Mouse (Mus musculus) liver, adult 2 months (tissue): Measurements from ENCODE around the gene Tent4a. TPM values are rescaled to one million over a fixed set of nuclear protein-coding genes. Genes with fewer than 3 reads are reported as not detected.

ENCODE experiments used
- DNase-seq: peaks from one replicate; pipeline ENCODE4 v3.0.0-alpha.2; 2011; ENCODE audit warnings: low read depth, low spot score; ENCODE audit errors: extremely low read depth
- H3K27ac ChIP-seq: fragments of 200-500 bp; replicated peaks from 2 replicates; pipeline ENCODE4 v1.5.1; 2012; ENCODE audit warnings: low read depth, mild to moderate bottlenecking, control low read depth, inconsistent platforms, low read length; ENCODE audit not compliant: insufficient read depth
- H3K27me3 ChIP-seq: fragments of 200-500 bp; 2 replicates; pipeline ENCODE4 v1.6.1; 2012; ENCODE audit warnings: mild to moderate bottlenecking, moderate library complexity, low read length, inconsistent platforms; ENCODE audit not compliant: control insufficient read depth, insufficient read depth
- H3K36me3 ChIP-seq: fragments of 200-500 bp; 2 replicates; pipeline ENCODE4 v1.6.1; 2012; ENCODE audit warnings: low read length, inconsistent platforms; ENCODE audit not compliant: control insufficient read depth, insufficient read depth
- H3K4me1 ChIP-seq: fragments of 200-500 bp; 2 replicates; pipeline ENCODE4 v1.6.1; 2011; ENCODE audit warnings: low read length; ENCODE audit not compliant: control insufficient read depth, insufficient read depth
- H3K4me3 ChIP-seq: fragments of 200-500 bp; 2 replicates; pipeline ENCODE4 v1.5.1; 2011; ENCODE audit warnings: low read depth, mild to moderate bottlenecking, control low read depth, low read length, moderate library complexity; ENCODE audit not compliant: insufficient read depth
- H3K79me2 ChIP-seq: fragments of 200-500 bp; 2 replicates; pipeline ENCODE4 v1.6.1; 2012; ENCODE audit warnings: inconsistent platforms, mild to moderate bottlenecking, low read length, moderate library complexity; ENCODE audit not compliant: control insufficient read depth, insufficient read depth
- H3K9ac ChIP-seq: fragments of 200-500 bp; 2 replicates; pipeline ENCODE4 v1.6.1; 2012; ENCODE audit warnings: low read depth, mild to moderate bottlenecking, control low read depth, inconsistent platforms, low read length
- CTCF ChIP-seq: fragments of 200-500 bp; IDR thresholded peaks from 2 replicates; pipeline ENCODE4 v1.5.1; 2011; ENCODE audit warnings: low read depth, low read length, control low read depth
- POLR2A ChIP-seq: fragments of 200-500 bp; IDR thresholded peaks from 2 replicates; pipeline ENCODE4 v1.6.1; 2011; ENCODE audit warnings: low read length, control low read depth; ENCODE audit not compliant: insufficient read depth; ENCODE audit errors: extremely low read depth
- WGBS: fragments of 180-500 bp; shearing (Covaris S2); methylation state at CpG from one replicate; pipeline ENCODE4 v1.1.7; 2018; 5-methylcytosine and 5-hydroxymethylcytosine counted together
- polyA plus RNA-seq: library from polyadenylated mRNA; depleted of rRNA; stranded (reverse); fragments of >200 nt; gene quantifications from 2 replicates; pipeline ENCODE4 v1.2.3, GENCODE M21; 2012
- total RNA-seq: library from RNA; depleted of rRNA; stranded (reverse); fragments of >200 nt; gene quantifications from 2 replicates; pipeline ENCODE4 v1.2.3, GENCODE M21; 2014

Tent4a gene
- total and polyA plus RNA-seq, 2 experiments, result 8.7 to 11.0 TPM

DNA sequence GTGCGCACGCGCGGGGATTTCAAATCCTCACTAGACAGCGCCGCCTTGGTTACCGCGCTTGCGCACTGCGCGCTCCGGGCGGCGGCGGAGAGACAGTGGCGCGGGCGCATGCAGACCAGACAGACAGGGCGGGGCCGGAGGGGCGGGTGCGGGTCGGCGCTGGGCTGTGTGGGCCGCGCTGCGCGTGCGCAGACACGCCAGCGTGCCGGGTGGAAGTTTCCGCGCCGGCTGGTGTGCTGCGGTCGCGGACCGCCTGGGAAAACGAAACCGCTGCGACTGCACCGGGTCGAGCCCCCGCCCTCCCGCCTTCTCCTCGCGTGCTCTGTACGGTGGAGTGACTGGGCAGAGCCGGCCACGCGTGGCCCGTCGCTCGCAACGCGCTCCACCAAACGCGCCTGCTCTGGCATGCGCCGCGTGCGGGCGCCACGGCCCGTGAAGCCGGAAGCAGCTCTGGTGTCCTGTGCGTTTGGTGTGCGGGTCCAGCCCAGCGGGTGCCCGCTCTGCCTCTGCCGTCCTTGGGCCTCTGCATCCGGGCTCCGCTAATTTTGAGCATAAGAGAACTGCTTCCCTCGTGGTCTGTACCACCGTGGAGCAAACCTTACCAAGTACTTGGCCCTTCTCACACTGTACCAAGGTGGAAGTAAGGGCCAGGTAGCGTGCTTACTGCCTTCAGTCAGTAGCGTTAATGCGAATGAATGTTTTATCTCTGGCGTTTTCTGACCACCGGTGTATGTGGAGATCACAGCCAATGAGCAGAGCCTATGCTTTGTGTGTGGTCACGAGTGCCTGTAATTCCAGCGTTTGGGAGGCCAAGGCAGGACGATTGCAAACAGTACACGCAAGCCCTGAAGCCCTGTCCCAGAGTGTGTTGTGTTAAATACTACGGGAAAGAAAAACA lies 486 bp upstream of the Tent4a start:
- peak overlapping the region; percentile 91 for H3K27ac ChIP-seq
- H3K4me1 ChIP-seq, result peaks cover 26% of the 10 kb centered on the region
- TF ChIP-seq CTCF (no peak), POLR2A (peak; percentile 88)
- H3K79me2 ChIP-seq, result peaks cover 36% of the 10 kb centered on the region
- DNase-seq, result peak; percentile 85
- H3K4me3 ChIP-seq, result peak overlapping the region; percentile 96
- no peaks in the 10 kb centered on the region for H3K27me3 ChIP-seq
- under 1% methylated on average over 86 of the region's 86 CpGs for WGBS
- peak overlapping the region; percentile 94 for H3K9ac ChIP-seq
- no peaks in the 10 kb centered on the region for H3K36me3 ChIP-seq

DNA sequence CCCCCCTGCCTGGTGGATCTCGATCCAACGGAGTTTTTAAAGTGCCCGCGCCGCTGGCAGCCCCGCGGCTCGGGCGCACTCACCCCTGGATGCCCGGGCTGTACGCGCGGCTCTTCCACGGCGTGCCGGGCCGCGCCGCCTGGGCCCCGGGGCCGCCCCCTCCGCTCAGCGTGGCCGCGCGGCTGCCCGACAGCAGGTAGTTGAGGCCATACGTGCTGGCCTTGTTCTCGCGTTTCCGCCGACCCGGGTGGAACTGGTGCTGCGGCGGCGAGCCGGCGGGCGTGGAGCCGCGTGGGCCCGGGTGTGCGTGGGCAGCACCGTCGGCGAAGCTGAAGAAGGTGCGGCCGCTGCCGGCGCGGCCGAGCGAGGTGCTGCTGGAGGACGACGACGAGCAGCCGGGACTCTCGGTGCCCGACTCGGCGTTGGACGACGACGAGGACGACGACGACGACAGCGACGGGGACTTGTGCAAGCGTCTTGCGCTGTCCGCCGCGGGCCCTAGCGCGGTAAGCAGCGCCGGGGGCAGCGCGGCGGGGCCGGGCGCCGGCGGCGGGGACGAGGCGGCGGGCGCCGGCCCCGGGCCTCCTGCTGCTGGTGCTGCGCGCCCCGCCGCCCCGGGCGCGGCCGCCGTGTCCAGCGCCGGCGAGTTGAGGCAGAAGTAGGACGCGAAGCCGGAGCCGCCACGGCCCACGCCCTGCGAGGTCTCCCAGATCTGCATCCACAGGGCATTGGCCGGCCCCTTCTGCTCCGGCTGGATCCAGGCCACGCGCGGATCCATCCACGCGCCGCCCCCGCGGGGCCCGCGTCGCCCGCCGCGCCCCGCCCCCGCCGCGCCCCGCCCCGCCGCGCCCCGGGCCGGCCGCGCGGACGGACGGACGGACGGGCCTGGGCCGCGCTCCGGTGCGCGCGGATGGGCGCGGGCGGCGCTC lies 748 bp downstream of the Tent4a start, which contains the start of gene Nsun2:
Nsun2 (plus strand) TSS at position 342 of the 929 bp plus-strand sequence.
- peak within 1 kb of the TSS; percentile 97 for H3K27ac ChIP-seq
- H3K4me3 ChIP-seq, result peak within 1 kb of the TSS; percentile 96
- no peaks in the 10 kb centered on the region for H3K36me3 ChIP-seq
- peak within 1 kb of the TSS; percentile 98 for H3K9ac ChIP-seq
- DNase-seq, result no peak
- TF ChIP-seq POLR2A, result 0 out of 2 replicates have a peak, but pooled peaks have one; percentile 30
- no peak for TF ChIP-seq CTCF
- no peaks in the 10 kb centered on the region for H3K27me3 ChIP-seq
- WGBS, result 10% methylated on average over 134 of the region's 155 CpGs
- peaks cover 33% of the 10 kb centered on the region for H3K4me1 ChIP-seq
- peaks cover 43% of the 10 kb centered on the region for H3K79me2 ChIP-seq

DNA sequence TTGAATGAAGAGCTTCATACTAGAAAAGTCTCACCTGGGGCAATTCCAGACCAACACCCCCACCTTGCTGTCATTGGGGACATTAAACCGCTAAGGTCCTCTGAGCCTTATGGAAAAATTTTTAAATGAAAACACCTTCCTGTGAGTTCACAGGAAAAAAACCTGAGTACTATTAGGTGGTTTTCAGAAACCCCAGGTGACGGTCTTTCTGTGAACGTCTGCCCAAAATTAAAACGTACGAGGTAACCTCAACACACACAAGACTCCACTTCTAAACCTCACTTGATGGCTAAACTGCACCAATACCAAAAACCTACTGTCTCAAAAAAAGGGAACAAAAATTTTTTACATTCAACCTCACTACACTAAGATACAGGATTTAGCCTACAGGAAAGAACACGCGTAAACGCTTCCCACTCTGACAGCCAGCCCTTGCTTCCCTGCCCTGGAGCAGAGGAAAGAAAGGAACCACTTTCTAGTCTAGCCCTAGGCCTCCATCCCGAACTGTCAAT lies 1.5 kb downstream of the Tent4a start:
- Histone ChIP-seq H3K27ac (peak overlapping the region; percentile 97), H3K4me3 (peak overlapping the region; percentile 96), H3K36me3 (no peaks in the 10 kb centered on the region), H3K79me2 (peaks cover 50% of the 10 kb centered on the region), H3K9ac (peak overlapping the region; percentile 98), H3K27me3 (no peaks in the 10 kb centered on the region), H3K4me1 (peaks cover 39% of the 10 kb centered on the region)
- TF ChIP-seq POLR2A (no peak), CTCF (no peak)
- DNase-seq, result peak; percentile 37
- 2% methylated on average over 9 of the region's 9 CpGs for WGBS

DNA sequence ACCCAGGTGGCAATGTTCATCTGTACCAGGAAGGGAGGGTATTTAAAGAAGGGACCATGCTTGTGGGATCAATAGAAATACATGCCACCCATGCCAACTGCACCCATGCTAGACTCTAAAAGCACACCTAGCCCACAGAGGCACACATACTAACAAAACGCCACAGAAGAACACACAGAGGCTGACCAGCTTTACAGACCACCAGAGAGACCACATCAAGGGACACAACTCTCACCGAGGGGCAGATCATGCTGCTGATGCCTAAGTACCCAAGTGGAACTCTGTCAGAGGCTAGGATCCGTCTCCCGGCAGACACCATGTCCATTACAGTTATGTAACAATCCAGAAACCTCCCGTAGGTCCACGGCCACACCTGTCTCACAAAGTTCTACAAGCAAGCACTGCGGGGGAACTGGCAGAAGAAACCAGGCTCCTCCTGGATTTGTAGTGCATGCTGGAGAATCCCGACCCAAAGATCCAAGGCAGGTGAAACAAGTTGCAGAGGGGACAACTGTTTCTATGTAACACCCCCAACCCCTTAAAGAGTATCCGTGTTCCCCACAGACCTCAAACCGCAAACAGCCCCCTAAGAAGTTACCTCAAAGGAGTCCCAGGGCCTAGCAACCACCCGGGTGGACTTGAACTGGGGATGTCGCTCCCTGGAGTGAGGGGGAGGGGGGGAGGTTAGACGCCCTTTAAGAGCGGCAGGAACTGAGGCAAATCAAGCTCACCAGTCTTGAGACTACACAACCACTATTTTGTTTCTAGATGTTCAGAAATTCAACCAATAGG lies 2.1 kb downstream of the Tent4a start:
- Histone ChIP-seq H3K4me3 (peak overlapping the region; percentile 51), H3K27ac (peak overlapping the region; percentile 97), H3K27me3 (no peaks in the 10 kb centered on the region), H3K4me1 (peaks cover 40% of the 10 kb centered on the region), H3K9ac (peak overlapping the region; percentile 59), H3K79me2 (peaks cover 52% of the 10 kb centered on the region), H3K36me3 (no peaks in the 10 kb centered on the region)
- WGBS, result 5% methylated on average over 14 of the region's 14 CpGs
- no peak for TF ChIP-seq POLR2A
- peak; percentile 58 for DNase-seq

DNA sequence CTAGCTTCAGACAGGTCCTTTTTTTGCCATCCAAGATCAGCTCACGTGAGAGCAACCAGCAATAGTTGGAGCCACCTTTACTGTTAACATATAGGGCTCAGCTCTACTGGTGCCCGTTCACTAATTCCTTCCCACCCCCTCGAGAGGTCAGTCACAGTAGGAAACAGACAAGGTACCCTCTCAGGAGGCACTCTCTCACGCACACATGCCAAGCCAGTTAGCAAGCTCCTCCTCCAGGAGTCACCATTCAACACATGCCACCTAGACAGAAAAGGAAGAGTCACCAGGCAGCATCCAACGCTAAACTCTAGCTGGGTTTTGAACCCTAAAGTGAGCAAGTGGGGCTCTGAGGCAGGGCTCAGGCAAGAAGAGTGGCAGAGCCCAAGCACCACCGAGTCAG lies 3.0 kb downstream of the Tent4a start:
- peak overlapping the region; percentile 51; the same call in 1 of the 2 replicates for H3K4me3 ChIP-seq
- H3K36me3 ChIP-seq, result no peaks in the 10 kb centered on the region
- H3K9ac ChIP-seq, result peak overlapping the region; percentile 76
- DNase-seq, result peak; percentile 55
- H3K27ac ChIP-seq, result peak overlapping the region; percentile 97
- no peaks in the 10 kb centered on the region for H3K27me3 ChIP-seq
- peaks cover 43% of the 10 kb centered on the region for H3K4me1 ChIP-seq
- peaks cover 54% of the 10 kb centered on the region for H3K79me2 ChIP-seq
- TF ChIP-seq POLR2A (no peak), CTCF (no peak)
- 20% methylated on average over 6 of the region's 6 CpGs for WGBS
